Mouse (Mus musculus): ENCODE results near the gene Gm7247.
"Not testable (repeated sequence)": the region's sequence is repeated elsewhere in the genome, so short reads cannot be mapped to it uniquely, and the experiment has no call there.

The Gm7247 gene

DNA sequence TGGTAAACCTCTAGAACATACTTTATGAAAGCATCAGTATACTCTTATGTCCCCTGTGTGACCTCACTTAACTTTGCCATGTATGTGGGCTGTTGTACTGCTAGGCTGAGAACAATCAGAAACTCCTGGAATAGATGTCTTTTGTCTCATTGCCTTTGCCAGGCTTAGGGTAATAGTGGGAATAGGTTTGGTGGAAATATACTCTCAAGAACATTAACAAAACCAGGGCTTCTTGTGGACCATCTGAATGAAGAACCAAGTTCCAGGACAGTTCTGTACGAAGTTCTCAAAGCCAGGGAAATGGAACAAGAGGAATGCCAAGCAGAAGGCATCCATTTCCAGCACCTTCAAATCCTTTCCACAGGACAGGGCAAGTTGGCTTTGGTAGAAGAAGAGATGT is at the start of gene Gm7247:
Gm7247 (plus strand) TSS at position 301 of the 400 bp plus-strand sequence.
- no peak for DNase-seq

DNA sequence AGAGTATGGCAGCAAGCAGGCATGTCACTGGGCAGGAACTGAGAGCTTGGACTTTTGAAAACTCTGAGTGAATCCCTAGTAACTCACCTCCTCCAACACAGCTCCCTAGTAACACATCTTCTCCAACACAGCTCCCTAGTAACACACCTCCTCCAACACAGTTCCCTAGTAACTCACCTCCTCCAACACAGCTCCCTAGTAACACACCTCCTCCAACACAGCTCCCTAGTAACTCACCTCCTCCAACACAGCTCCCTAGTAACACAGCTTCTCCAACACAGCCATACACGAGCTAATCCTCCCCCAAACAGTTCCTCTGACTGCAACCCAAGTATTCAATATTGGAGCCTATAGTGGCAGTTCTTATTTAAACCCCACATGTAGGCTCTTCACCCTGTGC is 37.6 kb upstream of the Gm7247 start:
- DNase-seq: no peak

GRCm38 (mm10) chr14:51346027-51346426 is 15.5 kb upstream of the Gm7247 start:
- no peak for DNase-seq

GRCm38 (mm10) chr14:51358111-51358982 is 3.2 kb upstream of the Gm7247 start:
- peak; percentile 1 for DNase-seq

DNA sequence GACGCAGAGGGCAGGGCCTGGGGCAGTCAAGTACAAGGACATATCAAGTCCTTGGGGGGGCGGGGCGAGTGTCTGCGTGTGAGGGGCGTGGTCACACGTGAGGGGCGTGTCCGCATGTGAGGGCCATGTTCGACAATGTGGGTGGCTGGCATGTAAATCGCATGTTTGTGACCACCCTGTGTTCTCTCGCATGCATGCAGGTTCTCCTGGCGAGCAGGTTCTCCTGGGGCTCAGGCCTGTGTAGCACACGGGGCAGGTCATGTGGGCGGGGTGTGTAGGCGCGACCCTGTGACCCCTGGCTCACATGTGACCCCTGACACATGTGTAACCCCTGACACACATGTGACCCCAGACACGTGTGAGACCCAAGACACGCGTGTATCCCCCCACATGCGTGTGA is 21.2 kb downstream of the Gm7247 start:
- no peak for DNase-seq

- no peak for DNase-seq
Measured at GRCm38 (mm10) chr14:51384351-51384750, 22.8 kb downstream of the Gm7247 start.

DNA sequence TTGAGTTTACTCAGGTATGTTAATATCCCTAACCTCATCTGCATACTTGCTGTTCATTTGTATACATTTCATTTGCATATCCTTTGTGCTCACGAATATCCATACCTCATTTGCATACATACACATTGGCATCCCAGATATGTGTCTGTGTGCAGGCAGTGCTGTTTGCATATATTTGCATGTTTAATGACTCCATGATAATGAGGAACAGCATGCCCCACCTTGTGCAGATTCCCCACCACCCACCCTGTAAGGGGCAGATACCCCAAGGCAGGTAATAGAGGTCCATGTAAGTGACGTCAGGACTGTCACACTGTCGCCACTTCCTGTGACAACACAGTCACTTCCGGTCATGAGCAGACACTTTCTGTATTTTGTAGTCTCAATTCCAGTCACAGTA is 24.2 kb downstream of the Gm7247 start:
- DNase-seq: no peak

DNA sequence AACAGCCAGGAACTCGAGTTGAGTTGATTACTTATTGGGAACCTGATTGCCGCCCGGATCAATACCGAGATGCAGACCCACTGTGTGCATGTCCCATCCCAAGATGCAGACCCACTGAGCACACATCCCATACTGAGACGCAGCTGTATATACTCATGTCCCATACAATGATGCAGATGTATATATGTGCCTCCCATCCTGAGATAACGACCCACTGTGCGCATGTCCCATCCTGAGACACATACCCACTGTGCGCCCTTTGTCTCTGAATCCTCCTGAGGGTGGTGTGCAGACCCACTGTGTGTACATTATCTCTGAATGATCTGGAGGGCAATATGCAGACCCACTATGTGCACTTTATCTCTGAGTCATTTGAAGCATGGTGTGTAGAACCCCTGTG is 26.2 kb downstream of the Gm7247 start:
- DNase-seq: no peak

DNA sequence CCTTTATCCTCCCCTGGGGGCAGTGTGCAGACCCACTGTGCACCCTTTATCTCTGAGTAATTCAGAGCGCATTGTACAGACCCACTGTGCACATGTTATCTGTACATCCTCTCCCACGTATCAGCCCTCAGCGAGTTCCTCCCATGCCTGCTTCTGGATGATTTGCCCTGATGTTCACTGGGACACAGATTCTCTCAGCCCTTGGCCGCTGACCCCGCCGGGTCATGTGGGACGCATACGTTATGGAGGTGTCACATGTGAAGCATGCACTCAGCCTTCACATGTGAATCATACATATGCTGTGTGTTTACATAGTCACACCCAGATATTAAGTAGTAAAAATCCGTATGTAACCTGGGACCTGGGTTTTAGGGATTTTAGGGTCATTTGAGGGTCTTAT is 26.7 kb downstream of the Gm7247 start:
- no peak for DNase-seq

- no peak for DNase-seq
Measured at GRCm38 (mm10) chr14:51410520-51410919, 49.0 kb downstream of the Gm7247 start, which contains the start of gene Vmn2r88. TSS of gene Vmn2r88 (plus strand) at chr14:51410820.

DNA sequence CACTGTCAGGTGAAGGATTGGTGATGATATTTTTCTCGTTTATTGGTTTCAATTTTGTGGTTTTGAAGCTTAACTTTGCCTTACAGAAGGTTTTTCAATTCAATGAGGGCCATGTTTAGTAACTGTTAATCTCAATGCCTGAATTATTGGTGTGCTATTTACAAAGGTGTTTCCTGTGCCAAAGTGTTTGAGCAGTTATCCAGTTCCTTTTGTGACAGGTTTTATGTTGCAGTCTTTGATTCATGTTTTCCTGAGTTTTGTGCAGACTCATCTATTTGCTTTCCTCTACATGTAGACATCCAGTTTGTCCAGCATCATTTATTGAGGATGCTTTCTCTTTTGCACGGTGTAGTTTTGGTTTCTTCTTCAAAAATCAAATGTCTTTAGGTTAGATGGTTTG is 62.3 kb downstream of the Gm7247 start:
- DNase-seq: no peak

- not testable (repeated sequence) for DNase-seq
Measured at GRCm38 (mm10) chr14:51430138-51430537, 68.6 kb downstream of the Gm7247 start.

DNA sequence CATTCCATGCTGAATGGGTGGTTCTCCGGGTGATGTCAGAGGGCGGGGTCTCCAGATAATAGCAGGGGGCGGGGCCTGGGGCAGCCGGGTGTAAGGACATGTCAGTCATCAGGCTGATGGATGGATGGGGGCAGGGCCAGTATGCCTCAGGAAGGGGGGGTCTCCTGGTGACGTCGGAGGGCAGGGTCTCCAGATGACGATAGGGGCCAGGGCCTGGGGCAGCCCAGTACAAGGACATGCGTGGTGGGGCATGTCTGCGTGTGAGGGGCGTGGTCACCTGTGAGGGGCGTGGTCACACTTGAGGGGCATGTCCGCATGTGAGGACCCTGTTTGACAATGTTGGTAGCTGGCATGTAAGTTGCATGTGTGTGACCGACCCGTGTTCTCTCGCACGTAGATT is 73.0 kb downstream of the Gm7247 start:
- no peak for DNase-seq

DNA sequence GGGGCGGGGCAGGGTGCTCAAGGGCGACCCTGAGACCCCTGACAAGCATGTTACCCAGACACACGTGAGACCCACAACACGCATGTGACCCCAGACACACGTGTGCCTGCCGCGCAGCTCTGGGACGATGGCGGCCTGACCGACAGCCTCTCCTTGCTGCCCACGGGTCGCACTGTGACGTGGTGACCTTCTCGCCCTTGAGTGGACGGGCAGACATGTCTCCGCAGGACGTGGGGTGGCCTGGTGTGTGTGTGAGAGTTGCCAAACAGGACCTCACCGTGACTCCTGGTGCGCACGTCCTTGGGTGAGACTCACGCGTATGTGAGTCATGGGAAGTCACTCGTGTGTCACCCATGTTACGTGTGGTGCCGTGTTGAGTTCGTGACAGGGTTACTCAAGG is 73.5 kb downstream of the Gm7247 start:
- no peak for DNase-seq

DNA sequence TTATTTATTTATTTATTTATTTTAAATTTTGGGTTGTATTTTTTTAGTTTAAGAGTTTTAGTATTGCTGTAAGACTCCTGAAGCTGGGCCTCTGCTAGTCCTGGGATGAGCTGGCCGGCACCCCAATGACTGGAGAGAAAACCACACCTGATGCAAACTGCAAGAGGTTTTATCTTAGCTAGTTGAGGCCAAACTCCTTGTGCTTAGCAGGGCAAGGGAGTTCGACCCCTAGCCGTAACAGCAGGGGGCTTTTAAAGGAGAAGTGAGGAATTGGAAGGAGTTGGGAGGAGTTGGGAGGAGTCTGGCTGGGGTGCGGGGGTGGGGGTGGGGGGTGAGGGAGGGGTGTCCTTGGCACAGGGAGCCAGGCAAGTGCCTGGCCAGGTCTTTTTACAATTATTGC is 77.4 kb downstream of the Gm7247 start:
- DNase-seq: no peak

GRCm38 (mm10) chr14:51451557-51451956 is 90.0 kb downstream of the Gm7247 start, which contains the start of gene Vmn2r89:
TSS of gene Vmn2r89 (plus strand) at chr14:51451857.
- DNase-seq: not testable (repeated sequence)

- not testable (repeated sequence) for DNase-seq
Measured at GRCm38 (mm10) chr14:51480278-51480677, 118.7 kb downstream of the Gm7247 start.

GRCm38 (mm10) chr14:51481332-51482015 is 119.9 kb downstream of the Gm7247 start:
- not testable (repeated sequence) for DNase-seq

GRCm38 (mm10) chr14:51482051-51482715 is 120.6 kb downstream of the Gm7247 start:
- no peak for DNase-seq

DNA sequence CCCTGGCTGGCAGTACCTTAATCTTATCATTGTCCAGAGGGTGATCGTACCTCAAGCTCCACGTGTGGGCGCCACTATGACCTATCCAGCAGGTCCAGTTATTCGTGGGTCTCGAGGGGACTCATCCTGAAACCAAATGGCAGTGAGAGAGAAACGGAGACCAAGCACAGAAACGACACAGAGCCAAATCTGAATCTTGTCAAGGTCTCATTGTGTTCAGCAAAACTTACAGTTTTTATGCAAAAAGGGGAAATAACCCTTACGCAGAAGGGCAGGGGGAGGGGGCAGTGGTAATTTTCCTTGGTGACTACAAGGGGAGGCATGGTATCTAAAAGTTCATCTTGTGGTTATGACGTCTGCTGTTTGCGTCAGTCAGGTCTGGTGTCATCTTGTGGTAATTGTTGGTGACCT is 121.4 kb downstream of the Gm7247 start:
- not testable (repeated sequence) for DNase-seq

- DNase-seq: no peak
Measured at GRCm38 (mm10) chr14:51483671-51484070, 122.1 kb downstream of the Gm7247 start.

GRCm38 (mm10) chr14:51486111-51486510 is 124.6 kb downstream of the Gm7247 start:
- no peak for DNase-seq

DNA sequence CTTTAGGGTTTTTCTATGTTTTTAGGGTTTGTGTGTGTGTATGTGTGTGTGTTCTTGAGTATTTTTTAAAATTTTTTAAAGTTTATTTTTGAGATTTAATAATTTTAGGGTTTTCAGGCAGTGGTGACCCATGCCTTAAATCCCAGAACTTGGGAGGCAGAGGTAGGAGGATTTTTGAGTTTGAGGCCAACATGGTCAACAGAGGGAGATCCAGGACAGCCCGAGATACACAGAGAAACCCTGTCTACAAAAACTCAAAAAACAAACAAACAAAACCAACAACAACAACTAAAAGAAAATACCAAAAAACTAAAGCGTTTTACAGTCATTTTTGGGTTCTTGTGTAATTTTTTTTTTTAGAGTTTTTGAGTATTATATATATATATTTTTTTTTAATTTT is 134.2 kb downstream of the Gm7247 start:
- DNase-seq: no peak

Data from kidney, postnatal 14 days (tissue).